Mouse (Mus musculus) stomach, embryonic 15.5 days (tissue): ENCODE results near the gene Qpct. TPM values are rescaled to one million over a fixed set of nuclear protein-coding genes. Genes with fewer than 3 reads are reported as not detected.

Source experiments
- ATAC-seq: fragments of 200-750 bp; cut with Nextera tagmentation; 2 replicates; pipeline ENCODE4 v1.8.0; 2017; ENCODE audit warnings: low read depth, moderate number of reproducible peaks, moderate TSS enrichment; ENCODE audit not compliant: insufficient read depth, low FRiP score
- H3K27ac ChIP-seq: fragments of 300-500 bp; sonication (generic); 2 replicates; pipeline ENCODE4 v1.5.1; 2015; ENCODE audit warnings: mild to moderate bottlenecking, inconsistent platforms
- H3K27me3 ChIP-seq: fragments of 300-500 bp; sonication (generic); replicated peaks from 2 replicates; pipeline ENCODE4 v1.6.1; 2015; ENCODE audit warnings: inconsistent platforms
- H3K36me3 ChIP-seq: fragments of 300-500 bp; sonication (generic); 2 replicates; pipeline ENCODE4 v1.6.1; 2015; ENCODE audit warnings: inconsistent platforms
- H3K4me1 ChIP-seq: fragments of 300-500 bp; sonication (generic); 2 replicates; pipeline ENCODE4 v1.6.1; 2015; ENCODE audit warnings: inconsistent platforms
- H3K4me2 ChIP-seq: fragments of 300-500 bp; sonication (generic); 2 replicates; pipeline ENCODE4 v1.6.1; 2015; ENCODE audit warnings: mild to moderate bottlenecking, inconsistent platforms
- H3K4me3 ChIP-seq: fragments of 300-500 bp; sonication (generic); replicated peaks from 2 replicates; pipeline ENCODE4 v1.5.1; 2015; ENCODE audit warnings: inconsistent platforms
- H3K9ac ChIP-seq: fragments of 300-500 bp; sonication (generic); 2 replicates; pipeline ENCODE4 v1.6.1; 2015; ENCODE audit warnings: inconsistent platforms
- H3K9me3 ChIP-seq: fragments of 300-500 bp; sonication (generic); 2 replicates; pipeline ENCODE4 v1.6.1; 2016; ENCODE audit warnings: inconsistent platforms
- WGBS: fragments of 180-500 bp; shearing (Covaris S2); methylation state at CpG from one replicate; pipeline ENCODE4 v1.1.7; 2015; 5-methylcytosine and 5-hydroxymethylcytosine counted together
- polyA plus RNA-seq: library from polyadenylated mRNA; unstranded; fragments of >200 nt; fragmentation: Nextera tagmentation; extraction: Ambion mirVana; gene quantifications from 2 replicates; pipeline ENCODE4 v1.2.1, GENCODE M21; 2015

Gene Qpct
- polyA plus RNA-seq, 1 experiment from 2014 or later = 14.6 TPM

DNA sequence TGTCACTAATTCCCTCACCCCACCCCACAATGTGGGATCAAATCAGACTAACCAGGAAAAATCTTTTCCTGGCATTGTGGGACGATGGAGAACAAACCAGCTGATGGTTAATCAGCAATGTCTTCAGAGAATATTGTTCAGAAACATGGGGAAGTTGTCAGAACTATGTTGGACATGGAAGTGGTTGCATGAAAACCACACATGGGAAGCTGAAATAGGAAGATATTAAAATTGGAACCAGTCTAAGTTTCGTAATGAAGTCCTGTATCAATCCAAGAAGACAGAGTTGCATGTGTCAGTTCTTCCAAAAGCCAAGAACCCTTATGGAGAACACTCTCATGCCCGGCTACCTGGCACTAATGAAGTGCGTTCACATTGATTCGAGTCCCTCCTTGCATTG, 20.1 kb upstream of the Qpct start:
- Histone ChIP-seq H3K9me3 (no peaks in the 10 kb centered on the region), H3K27ac (no peak overlapping the region), H3K4me1 (no peaks in the 10 kb centered on the region), H3K4me3 (no peak overlapping the region), H3K9ac (no peak overlapping the region), H3K36me3 (no peaks in the 10 kb centered on the region), H3K4me2 (no peak overlapping the region), H3K27me3 (no peaks in the 10 kb centered on the region)
- ATAC-seq = no peak
- WGBS = 86% methylated on average over 5 of the region's 5 CpGs

DNA sequence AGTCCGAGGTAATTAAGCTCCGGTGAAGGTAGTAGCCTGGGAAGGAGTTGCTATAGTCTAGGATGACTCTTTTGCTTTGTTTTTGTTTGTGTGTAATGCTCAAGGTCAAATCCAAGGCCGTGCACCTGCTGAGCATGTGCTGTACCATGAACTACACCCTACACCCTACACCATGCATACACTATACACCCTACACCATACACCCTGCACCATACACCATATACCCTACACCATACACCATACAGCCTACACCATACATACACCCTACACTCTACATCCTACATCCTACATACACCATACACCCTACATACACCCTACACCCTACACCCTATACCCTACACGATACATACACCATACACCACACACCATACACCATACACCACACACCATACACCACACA, 18.9 kb upstream of the Qpct start:
- no peak overlapping the region for H3K27ac ChIP-seq
- no peaks in the 10 kb centered on the region for H3K27me3 ChIP-seq
- 79% methylated on average over 4 of the region's 4 CpGs for WGBS
- H3K36me3 ChIP-seq = no peaks in the 10 kb centered on the region
- no peaks in the 10 kb centered on the region for H3K4me1 ChIP-seq
- no peak overlapping the region for H3K4me2 ChIP-seq
- ATAC-seq = no peak
- no peaks in the 10 kb centered on the region for H3K9me3 ChIP-seq
- no peak overlapping the region for H3K4me3 ChIP-seq
- H3K9ac ChIP-seq = no peak overlapping the region

GRCm38 (mm10) chr17:79039660-79040059, 12.0 kb upstream of the Qpct start:
- no peak for ATAC-seq
- H3K27ac ChIP-seq = no peak overlapping the region
- H3K9me3 ChIP-seq = no peaks in the 10 kb centered on the region
- H3K4me2 ChIP-seq = no peak overlapping the region
- H3K4me3 ChIP-seq = no peak overlapping the region
- no peak overlapping the region for H3K9ac ChIP-seq
- no peaks in the 10 kb centered on the region for H3K27me3 ChIP-seq
- no peaks in the 10 kb centered on the region for H3K4me1 ChIP-seq
- no peaks in the 10 kb centered on the region for H3K36me3 ChIP-seq

- Histone ChIP-seq H3K4me2 (no peak overlapping the region), H3K9ac (no peak overlapping the region), H3K27ac (no peak overlapping the region), H3K9me3 (no peaks in the 10 kb centered on the region), H3K4me3 (no peak overlapping the region), H3K27me3 (no peaks in the 10 kb centered on the region), H3K36me3 (no peaks in the 10 kb centered on the region), H3K4me1 (no peaks in the 10 kb centered on the region)
- WGBS = 92% methylated on average over 2 of the region's 2 CpGs
- no peak for ATAC-seq
These were observed 8.0 kb upstream of the Qpct start for GRCm38 (mm10) chr17:79043705-79044104.

DNA sequence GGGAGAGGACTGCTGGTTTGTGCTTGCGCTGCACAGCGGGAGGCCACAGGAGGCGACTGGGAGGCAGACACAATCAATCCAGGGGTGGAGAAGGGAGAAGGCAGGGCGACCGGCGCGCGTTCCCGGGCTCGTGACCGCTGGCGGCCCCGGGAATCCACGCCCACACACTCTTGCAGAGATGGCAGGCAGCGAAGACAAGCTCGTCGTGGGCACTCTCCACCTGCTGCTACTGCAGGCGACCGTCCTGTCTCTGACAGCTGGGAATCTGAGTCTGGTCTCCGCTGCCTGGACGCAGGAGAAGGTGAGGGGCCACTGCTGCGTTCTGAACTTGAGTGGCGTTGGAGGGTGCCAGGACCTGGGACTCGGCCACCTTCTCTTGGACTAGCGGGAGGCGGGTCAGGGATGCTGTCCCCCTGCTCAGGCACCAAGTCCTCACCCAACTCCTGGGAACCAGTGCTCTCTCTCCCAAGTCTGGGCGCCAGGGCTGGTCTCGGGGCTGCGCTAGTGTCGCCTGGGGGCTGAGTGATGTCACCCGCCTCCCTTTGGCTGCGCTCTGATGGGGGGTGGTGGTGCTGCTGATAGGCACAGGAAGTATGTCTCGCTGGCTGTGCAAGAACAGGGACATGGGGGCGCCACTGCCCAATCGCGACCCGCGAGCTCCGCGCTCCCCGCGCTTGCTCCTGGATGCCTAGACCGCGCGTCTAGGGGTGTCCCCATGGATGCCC, 544 bp downstream of the Qpct start:
- H3K9me3 ChIP-seq = no peaks in the 10 kb centered on the region
- no peaks in the 10 kb centered on the region for H3K4me1 ChIP-seq
- under 1% methylated on average over 45 of the region's 45 CpGs for WGBS
- peak overlapping the region; percentile 97 for H3K4me2 ChIP-seq
- no peak overlapping the region for H3K27ac ChIP-seq
- peaks cover 5% of the 10 kb centered on the region for H3K27me3 ChIP-seq
- peak overlapping the region; percentile 54 for H3K4me3 ChIP-seq
- no peaks in the 10 kb centered on the region for H3K36me3 ChIP-seq
- H3K9ac ChIP-seq = peak overlapping the region; percentile 31
- peak; percentile 83; the same call in 1 of the 2 replicates for ATAC-seq

DNA sequence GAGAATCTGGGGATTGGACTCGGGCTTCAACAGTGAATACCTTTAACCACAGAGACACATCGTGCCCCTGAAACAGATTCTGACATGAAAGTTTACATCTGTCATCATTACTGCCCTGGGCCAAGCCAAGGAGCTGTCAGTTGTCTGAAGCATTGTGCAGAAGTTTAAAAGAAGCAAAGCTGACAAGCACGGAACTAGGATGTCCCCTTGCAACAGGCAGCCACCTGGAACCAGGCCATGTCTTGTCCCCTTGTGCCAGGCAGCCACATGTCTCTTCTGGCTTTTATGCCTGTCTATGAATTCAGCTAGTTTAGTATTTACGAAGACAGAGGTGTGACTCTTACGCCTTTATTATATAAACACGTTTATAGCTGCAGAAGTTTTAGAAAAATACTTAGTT, 6.6 kb downstream of the Qpct start:
- no peak overlapping the region for H3K4me2 ChIP-seq
- no peak overlapping the region for H3K27ac ChIP-seq
- H3K4me1 ChIP-seq = no peaks in the 10 kb centered on the region
- no peaks in the 10 kb centered on the region for H3K9me3 ChIP-seq
- WGBS = 59% methylated on average over 6 of the region's 6 CpGs
- ATAC-seq = no peak
- H3K4me3 ChIP-seq = no peak overlapping the region
- peaks cover under 1% of the 10 kb centered on the region; the same call in 1 of the 2 replicates for H3K27me3 ChIP-seq
- no peaks in the 10 kb centered on the region for H3K36me3 ChIP-seq
- H3K9ac ChIP-seq = no peak overlapping the region

GRCm38 (mm10) chr17:79060221-79060620, 8.5 kb downstream of the Qpct start:
- WGBS = 54% methylated on average over 5 of the region's 5 CpGs
- no peaks in the 10 kb centered on the region for H3K4me1 ChIP-seq

DNA sequence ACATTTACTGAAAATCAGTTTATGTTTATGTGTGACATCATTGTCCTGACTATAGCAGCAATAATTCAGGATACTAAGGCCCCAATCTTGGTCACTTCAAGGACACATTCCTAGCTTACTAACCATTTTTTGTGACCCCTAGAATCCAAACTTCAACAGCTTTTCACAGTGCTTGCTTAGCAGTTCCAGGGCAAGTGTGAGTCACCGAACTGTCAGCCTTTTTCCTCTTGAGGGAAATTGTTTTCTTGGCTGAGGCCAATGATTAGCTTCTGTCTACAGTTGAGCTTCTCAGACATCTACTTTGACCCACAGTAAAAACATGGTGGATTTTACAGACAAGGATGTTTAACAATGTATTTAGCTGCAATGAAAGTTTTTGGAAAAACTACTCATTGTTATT, 12.5 kb downstream of the Qpct start:
- WGBS = 77% methylated on average over 1 of the region's 1 CpGs
- Histone ChIP-seq H3K4me2 (no peak overlapping the region), H3K27ac (no peak overlapping the region), H3K27me3 (no peaks in the 10 kb centered on the region), H3K9ac (no peak overlapping the region), H3K9me3 (no peaks in the 10 kb centered on the region), H3K4me3 (no peak overlapping the region), H3K4me1 (no peaks in the 10 kb centered on the region), H3K36me3 (no peaks in the 10 kb centered on the region)
- ATAC-seq = no peak

More at GRCm38 (mm10) chr17:79060221-79060620, 8.5 kb downstream of the Qpct start:
- H3K36me3 ChIP-seq = no peaks in the 10 kb centered on the region
- ATAC-seq = no peak
- no peaks in the 10 kb centered on the region for H3K27me3 ChIP-seq
- H3K4me3 ChIP-seq = no peak overlapping the region
- no peak overlapping the region for H3K4me2 ChIP-seq
- H3K9ac ChIP-seq = no peak overlapping the region
- no peak overlapping the region for H3K27ac ChIP-seq
- no peaks in the 10 kb centered on the region for H3K9me3 ChIP-seq

- no peak for ATAC-seq
- 47% methylated on average over 7 of the region's 7 CpGs for WGBS
- no peak overlapping the region for H3K4me3 ChIP-seq
- H3K27ac ChIP-seq = peak overlapping the region; percentile 75
- no peaks in the 10 kb centered on the region for H3K36me3 ChIP-seq
- no peak overlapping the region for H3K4me2 ChIP-seq
- H3K9me3 ChIP-seq = no peaks in the 10 kb centered on the region
- H3K9ac ChIP-seq = no peak overlapping the region
- 0 out of 2 replicates have a peak, but pooled peaks cover 6% of the 10 kb centered on the region for H3K4me1 ChIP-seq
- H3K27me3 ChIP-seq = no peaks in the 10 kb centered on the region
These were observed 16.9 kb downstream of the Qpct start for GRCm38 (mm10) chr17:79068581-79068980.

GRCm38 (mm10) chr17:79069019-79069418, 17.3 kb downstream of the Qpct start:
- WGBS = 41% methylated on average over 4 of the region's 4 CpGs
- Histone ChIP-seq H3K9me3 (no peaks in the 10 kb centered on the region), H3K9ac (no peak overlapping the region), H3K4me2 (no peak overlapping the region), H3K36me3 (no peaks in the 10 kb centered on the region), H3K4me1 (0 out of 2 replicates have a peak, but pooled peaks cover 6% of the 10 kb centered on the region), H3K27me3 (no peaks in the 10 kb centered on the region), H3K4me3 (no peak overlapping the region), H3K27ac (peak overlapping the region; percentile 75)
- ATAC-seq = peak; percentile 47; the same call in 1 of the 2 replicates

GRCm38 (mm10) chr17:79069766-79070480, 18.2 kb downstream of the Qpct start:
- Histone ChIP-seq H3K4me2 (no peak overlapping the region), H3K4me3 (no peak overlapping the region), H3K4me1 (0 out of 2 replicates have a peak, but pooled peaks cover 6% of the 10 kb centered on the region), H3K27ac (peak overlapping the region; percentile 12; the same call in 1 of the 2 replicates), H3K27me3 (no peaks in the 10 kb centered on the region), H3K9me3 (no peaks in the 10 kb centered on the region), H3K9ac (no peak overlapping the region), H3K36me3 (no peaks in the 10 kb centered on the region)
- ATAC-seq = no peak
- WGBS = 70% methylated on average over 14 of the region's 14 CpGs

- no peak overlapping the region for H3K4me3 ChIP-seq
- no peak overlapping the region for H3K4me2 ChIP-seq
- no peak overlapping the region for H3K9ac ChIP-seq
- 0 out of 2 replicates have a peak, but pooled peaks cover 6% of the 10 kb centered on the region for H3K4me1 ChIP-seq
- 83% methylated on average over 11 of the region's 11 CpGs for WGBS
- H3K36me3 ChIP-seq = no peaks in the 10 kb centered on the region
- no peaks in the 10 kb centered on the region for H3K27me3 ChIP-seq
- ATAC-seq = no peak
- no peaks in the 10 kb centered on the region for H3K9me3 ChIP-seq
- H3K27ac ChIP-seq = no peak overlapping the region
These were observed 20.2 kb downstream of the Qpct start for GRCm38 (mm10) chr17:79071951-79072350.
